Mouse (Mus musculus): ENCODE measurements at regions not wholly inside any gene's neighbourhood (a gene's known extent, or its start where the extent isn't known, plus 50 kb on each side); places are given as distances from the start of the nearest gene placed in this dataset.
A peak's percentile ranks its signal among the peaks of the same experiment; 100 is the strongest.

GRCm38 (mm10) chr9:22999181-22999580 lies 223.7 kb upstream of the Bmper start:
- Histone ChIP-seq H3K9me3 (no peaks in the 10 kb centered on the region), H3K4me3 (no peak overlapping the region), H3K36me3 (no peaks in the 10 kb centered on the region), H3K4me1 (peaks cover 12% of the 10 kb centered on the region), H3K27me3 (replicated peaks) (no peaks in the 10 kb centered on the region), H3K27ac (no peak overlapping the region), H3K4me2 (replicated peaks) (no peak overlapping the region), H3K9ac (no peak overlapping the region)
- no peak for ATAC-seq (ENCODE audit: low FRiP score, low read depth)
- 87% methylated on average over 4 of the region's 4 CpGs for WGBS

GRCm38 (mm10) chr9:23000200-23000599 lies 222.7 kb upstream of the Bmper start:
- WGBS, result 79% methylated on average over 3 of the region's 3 CpGs
- H3K4me2 ChIP-seq (replicated peaks), result no peak overlapping the region
- ATAC-seq (ENCODE audit: low FRiP score, low read depth), result no peak
- no peak overlapping the region for H3K9ac ChIP-seq
- no peak overlapping the region for H3K27ac ChIP-seq
- H3K4me1 ChIP-seq, result peaks cover 22% of the 10 kb centered on the region
- no peaks in the 10 kb centered on the region for H3K27me3 ChIP-seq (replicated peaks)
- H3K9me3 ChIP-seq, result no peaks in the 10 kb centered on the region
- no peaks in the 10 kb centered on the region for H3K36me3 ChIP-seq
- no peak overlapping the region for H3K4me3 ChIP-seq

GRCm38 (mm10) chr9:23003195-23004061 lies 219.4 kb upstream of the Bmper start:
- Histone ChIP-seq H3K4me3 (no peak overlapping the region), H3K4me2 (replicated peaks) (peak overlapping the region; percentile 5), H3K9ac (0 out of 2 replicates have a peak overlapping the region, but pooled peaks have one; percentile 8), H3K27ac (no peak overlapping the region), H3K36me3 (no peaks in the 10 kb centered on the region), H3K9me3 (no peaks in the 10 kb centered on the region), H3K4me1 (peaks cover 28% of the 10 kb centered on the region), H3K27me3 (replicated peaks) (0 out of 2 replicates have a peak, but pooled peaks cover 3% of the 10 kb centered on the region)
- peak; percentile 59 for ATAC-seq (ENCODE audit: low FRiP score, low read depth)
- WGBS, result 12% methylated on average over 14 of the region's 14 CpGs

GRCm38 (mm10) chr9:23005005-23005404 lies 217.9 kb upstream of the Bmper start:
- Histone ChIP-seq H3K4me3 (no peak overlapping the region), H3K9ac (no peak overlapping the region), H3K4me2 (replicated peaks) (no peak overlapping the region), H3K4me1 (peaks cover 34% of the 10 kb centered on the region), H3K9me3 (no peaks in the 10 kb centered on the region), H3K27me3 (replicated peaks) (peaks cover 6% of the 10 kb centered on the region), H3K27ac (no peak overlapping the region), H3K36me3 (no peaks in the 10 kb centered on the region)
- no peak for ATAC-seq (ENCODE audit: low FRiP score, low read depth)
- 19% methylated on average over 7 of the region's 7 CpGs for WGBS

GRCm38 (mm10) chr9:23009462-23010183 lies 213.3 kb upstream of the Bmper start:
- Histone ChIP-seq H3K27me3 (replicated peaks) (peaks cover 9% of the 10 kb centered on the region), H3K9ac (0 out of 2 replicates have a peak overlapping the region, but pooled peaks have one; percentile 29), H3K9me3 (no peaks in the 10 kb centered on the region), H3K27ac (no peak overlapping the region), H3K4me3 (no peak overlapping the region), H3K36me3 (no peaks in the 10 kb centered on the region), H3K4me1 (peaks cover 34% of the 10 kb centered on the region), H3K4me2 (replicated peaks) (peak overlapping the region; percentile 43)
- 6% methylated on average over 24 of the region's 24 CpGs for WGBS
- peak; percentile 55; the same call in 1 of the 2 replicates for ATAC-seq (ENCODE audit: low FRiP score, low read depth)

GRCm38 (mm10) chr9:23011316-23011959 lies 211.4 kb upstream of the Bmper start:
- no peaks in the 10 kb centered on the region; the same call in 1 of the 2 replicates for H3K9me3 ChIP-seq
- H3K4me2 ChIP-seq (replicated peaks), result 0 out of 2 replicates have a peak overlapping the region, but pooled peaks have one; percentile 16
- H3K27ac ChIP-seq, result no peak overlapping the region
- H3K36me3 ChIP-seq, result no peaks in the 10 kb centered on the region
- no peak for ATAC-seq (ENCODE audit: low FRiP score, low read depth)
- no peak overlapping the region for H3K9ac ChIP-seq
- H3K4me1 ChIP-seq, result peaks cover 22% of the 10 kb centered on the region
- H3K4me3 ChIP-seq, result no peak overlapping the region
- peaks cover 6% of the 10 kb centered on the region for H3K27me3 ChIP-seq (replicated peaks)
- 18% methylated on average over 7 of the region's 7 CpGs for WGBS

- peaks cover 6% of the 10 kb centered on the region for H3K27me3 ChIP-seq (replicated peaks)
- no peaks in the 10 kb centered on the region for H3K36me3 ChIP-seq
- H3K4me3 ChIP-seq, result no peak overlapping the region
- no peaks in the 10 kb centered on the region; the same call in 1 of the 2 replicates for H3K9me3 ChIP-seq
- no peak for ATAC-seq (ENCODE audit: low FRiP score, low read depth)
- H3K27ac ChIP-seq, result no peak overlapping the region
- H3K9ac ChIP-seq, result no peak overlapping the region
- H3K4me1 ChIP-seq, result peaks cover 22% of the 10 kb centered on the region
- no peak overlapping the region for H3K4me2 ChIP-seq (replicated peaks)
- 12% methylated on average over 5 of the region's 5 CpGs for WGBS
These were observed 210.7 kb upstream of the Bmper start for GRCm38 (mm10) chr9:23012130-23012529.

GRCm38 (mm10) chr9:23016733-23017132 lies 206.1 kb upstream of the Bmper start:
- no peaks in the 10 kb centered on the region for H3K27me3 ChIP-seq (replicated peaks)
- H3K4me2 ChIP-seq (replicated peaks), result no peak overlapping the region
- WGBS, result 93% methylated on average over 1 of the region's 1 CpGs
- no peaks in the 10 kb centered on the region; the same call in 1 of the 2 replicates for H3K9me3 ChIP-seq
- H3K36me3 ChIP-seq, result no peaks in the 10 kb centered on the region
- no peak overlapping the region for H3K27ac ChIP-seq
- no peak for ATAC-seq (ENCODE audit: low FRiP score, low read depth)
- H3K9ac ChIP-seq, result no peak overlapping the region
- H3K4me1 ChIP-seq, result peaks cover 6% of the 10 kb centered on the region
- H3K4me3 ChIP-seq, result no peak overlapping the region

- ATAC-seq (ENCODE audit: low FRiP score, low read depth), result no peak
- no peak overlapping the region for H3K9ac ChIP-seq
- no peaks in the 10 kb centered on the region for H3K9me3 ChIP-seq
- H3K4me3 ChIP-seq, result no peak overlapping the region
- peaks cover 7% of the 10 kb centered on the region for H3K4me1 ChIP-seq
- no peaks in the 10 kb centered on the region for H3K36me3 ChIP-seq
- H3K4me2 ChIP-seq (replicated peaks), result no peak overlapping the region
- WGBS, result 92% methylated on average over 5 of the region's 5 CpGs
- no peak overlapping the region for H3K27ac ChIP-seq
- H3K27me3 ChIP-seq (replicated peaks), result no peaks in the 10 kb centered on the region
These were observed 198.8 kb upstream of the Bmper start for GRCm38 (mm10) chr9:23024061-23024460.

GRCm38 (mm10) chr9:23025247-23025646 lies 197.6 kb upstream of the Bmper start:
- Histone ChIP-seq H3K27me3 (replicated peaks) (no peaks in the 10 kb centered on the region), H3K4me1 (peaks cover 7% of the 10 kb centered on the region), H3K27ac (no peak overlapping the region), H3K36me3 (no peaks in the 10 kb centered on the region), H3K4me3 (no peak overlapping the region), H3K9ac (no peak overlapping the region), H3K9me3 (no peaks in the 10 kb centered on the region), H3K4me2 (replicated peaks) (no peak overlapping the region)
- no peak for ATAC-seq (ENCODE audit: low FRiP score, low read depth)
- WGBS, result 94% methylated on average over 8 of the region's 8 CpGs

- H3K9ac ChIP-seq, result no peak overlapping the region
- 29% methylated on average over 9 of the region's 9 CpGs for WGBS
- H3K27ac ChIP-seq, result no peak overlapping the region
- no peaks in the 10 kb centered on the region for H3K36me3 ChIP-seq
- peak; percentile 67 for ATAC-seq (ENCODE audit: low FRiP score, low read depth)
- no peak overlapping the region for H3K4me3 ChIP-seq
- H3K27me3 ChIP-seq (replicated peaks), result no peaks in the 10 kb centered on the region
- peaks cover 7% of the 10 kb centered on the region for H3K4me1 ChIP-seq
- H3K9me3 ChIP-seq, result no peaks in the 10 kb centered on the region
- H3K4me2 ChIP-seq (replicated peaks), result no peak overlapping the region; the same call in 1 of the 2 replicates
These were observed 195.2 kb upstream of the Bmper start for GRCm38 (mm10) chr9:23027377-23028313.

All from neural tube, embryonic 12.5 days (tissue).